Mouse (Mus musculus) E14TG2a.4 (cell line): ENCODE measurements around the gene Rps6kc1.

ENCODE experiments used
- H3K27me3 ChIP-seq: 2 replicates; pipeline ENCODE4 v1.6.1; 2014; ENCODE audit warnings: low read length, control low read depth; ENCODE audit not compliant: insufficient read depth
- H3K36me3 ChIP-seq: 2 replicates; pipeline ENCODE4 v1.6.1; 2014; ENCODE audit warnings: low read length, control low read depth; ENCODE audit not compliant: insufficient read depth
- H3K4me1 ChIP-seq: replicated peaks from 2 replicates; pipeline ENCODE4 v1.6.1; 2014; ENCODE audit warnings: low read depth, low read length, control low read depth
- H3K4me3 ChIP-seq: replicated peaks from 2 replicates; pipeline ENCODE4 v1.5.1; 2014; ENCODE audit warnings: mild to moderate bottlenecking, low read length
- H3K9me3 ChIP-seq: 2 replicates; pipeline ENCODE4 v1.6.1; 2014; ENCODE audit warnings: low read length, control low read depth
- CTCF ChIP-seq: conservative IDR thresholded peaks from 2 replicates; pipeline ENCODE4 v1.5.1; 2014; ENCODE audit warnings: low read length
- NANOG ChIP-seq: IDR thresholded peaks from 2 replicates; pipeline ENCODE4 v1.6.1; 2014; ENCODE audit warnings: borderline replicate concordance, low read length, mixed read lengths
- POU5F1 ChIP-seq: IDR thresholded peaks from 2 replicates; pipeline ENCODE4 v1.6.1; 2014; ENCODE audit warnings: low read length, borderline replicate concordance

The Rps6kc1 gene

GRCm38 (mm10) chr1:190888031-190888430, 23.5 kb downstream of the Rps6kc1 start:
- Histone ChIP-seq H3K4me3 (no peak overlapping the region), H3K36me3 (peaks cover 53% of the 10 kb centered on the region), H3K4me1 (no peaks in the 10 kb centered on the region), H3K9me3 (no peaks in the 10 kb centered on the region), H3K27me3 (no peaks in the 10 kb centered on the region)
- TF ChIP-seq NANOG (no peak), POU5F1 (no peak), CTCF (no peak)

GRCm38 (mm10) chr1:190886014-190886413, 25.6 kb downstream of the Rps6kc1 start:
- Histone ChIP-seq H3K27me3 (no peaks in the 10 kb centered on the region), H3K9me3 (no peaks in the 10 kb centered on the region), H3K36me3 (peaks cover 48% of the 10 kb centered on the region), H3K4me3 (no peak overlapping the region), H3K4me1 (no peaks in the 10 kb centered on the region)
- TF ChIP-seq POU5F1 (no peak), CTCF (no peak)

GRCm38 (mm10) chr1:190881422-190881821, 30.1 kb downstream of the Rps6kc1 start:
- Histone ChIP-seq H3K4me3 (no peak overlapping the region), H3K27me3 (no peaks in the 10 kb centered on the region), H3K4me1 (no peaks in the 10 kb centered on the region), H3K36me3 (peaks cover 39% of the 10 kb centered on the region), H3K9me3 (no peaks in the 10 kb centered on the region)
- TF ChIP-seq CTCF (peak; percentile 64), POU5F1 (no peak), NANOG (no peak)

GRCm38 (mm10) chr1:190880638-190881037, 30.9 kb downstream of the Rps6kc1 start:
- H3K27me3 ChIP-seq: no peaks in the 10 kb centered on the region
- H3K9me3 ChIP-seq: no peaks in the 10 kb centered on the region
- TF ChIP-seq POU5F1 (no peak), CTCF (no peak), NANOG (no peak)

GRCm38 (mm10) chr1:190875751-190876150, 35.8 kb downstream of the Rps6kc1 start:
- no peaks in the 10 kb centered on the region for H3K4me1 ChIP-seq
- H3K36me3 ChIP-seq: peaks cover 34% of the 10 kb centered on the region
- H3K4me3 ChIP-seq: no peak overlapping the region

More at GRCm38 (mm10) chr1:190880638-190881037, 30.9 kb downstream of the Rps6kc1 start:
- Histone ChIP-seq H3K4me3 (no peak overlapping the region), H3K4me1 (no peaks in the 10 kb centered on the region), H3K36me3 (peaks cover 46% of the 10 kb centered on the region)

GRCm38 (mm10) chr1:190875089-190875488, 36.5 kb downstream of the Rps6kc1 start:
- H3K4me3 ChIP-seq: no peak overlapping the region
- no peaks in the 10 kb centered on the region for H3K27me3 ChIP-seq
- H3K9me3 ChIP-seq: no peaks in the 10 kb centered on the region
- H3K36me3 ChIP-seq: peaks cover 34% of the 10 kb centered on the region
- H3K4me1 ChIP-seq: no peaks in the 10 kb centered on the region
- TF ChIP-seq CTCF (no peak), NANOG (no peak), POU5F1 (no peak)

More at GRCm38 (mm10) chr1:190875751-190876150, 35.8 kb downstream of the Rps6kc1 start:
- no peak for TF ChIP-seq NANOG
- TF ChIP-seq POU5F1: no peak
- TF ChIP-seq CTCF: no peak
- Histone ChIP-seq H3K9me3 (no peaks in the 10 kb centered on the region), H3K27me3 (no peaks in the 10 kb centered on the region)

- no peak overlapping the region for H3K4me3 ChIP-seq
- no peaks in the 10 kb centered on the region for H3K4me1 ChIP-seq
- no peak for TF ChIP-seq POU5F1
- TF ChIP-seq CTCF: no peak
- TF ChIP-seq NANOG: no peak
- no peaks in the 10 kb centered on the region for H3K9me3 ChIP-seq
- no peaks in the 10 kb centered on the region for H3K27me3 ChIP-seq
- peaks cover 49% of the 10 kb centered on the region for H3K36me3 ChIP-seq
Observed at GRCm38 (mm10) chr1:190871068-190871467, 40.5 kb downstream of the Rps6kc1 start.

- no peaks in the 10 kb centered on the region for H3K27me3 ChIP-seq
- H3K4me3 ChIP-seq: no peak overlapping the region
- H3K9me3 ChIP-seq: no peaks in the 10 kb centered on the region
- no peak for TF ChIP-seq CTCF
- TF ChIP-seq NANOG: no peak
- TF ChIP-seq POU5F1: no peak
- no peaks in the 10 kb centered on the region for H3K4me1 ChIP-seq
- peaks cover 47% of the 10 kb centered on the region for H3K36me3 ChIP-seq
Observed at GRCm38 (mm10) chr1:190869996-190870395, 41.6 kb downstream of the Rps6kc1 start.

- no peak overlapping the region for H3K4me3 ChIP-seq
- H3K27me3 ChIP-seq: no peaks in the 10 kb centered on the region
- TF ChIP-seq POU5F1: no peak
- TF ChIP-seq NANOG: no peak
- no peak for TF ChIP-seq CTCF
- no peaks in the 10 kb centered on the region for H3K9me3 ChIP-seq
- no peaks in the 10 kb centered on the region for H3K4me1 ChIP-seq
- H3K36me3 ChIP-seq: peaks cover 47% of the 10 kb centered on the region
Observed at GRCm38 (mm10) chr1:190868790-190869189, 42.8 kb downstream of the Rps6kc1 start.
